Mouse (Mus musculus): ENCODE results near the gene Plk3. TPM values are rescaled to one million over a fixed set of nuclear protein-coding genes. Genes with fewer than 3 reads are reported as not detected.

Plk3 gene
- polyA plus RNA-seq, 1 experiment from 2014 or later, result 3.6 TPM

- no peak overlapping the region for H3K4me3 ChIP-seq (replicated peaks)
- ATAC-seq, result no peak
- H3K27me3 ChIP-seq (replicated peaks), result no peaks in the 10 kb centered on the region
- 52% methylated on average over 14 of the region's 14 CpGs for WGBS
- H3K27ac ChIP-seq, result peak overlapping the region; percentile 89
- peak overlapping the region; percentile 44 for H3K4me2 ChIP-seq (replicated peaks)
- H3K9me3 ChIP-seq, result no peaks in the 10 kb centered on the region
- H3K9ac ChIP-seq, result peak overlapping the region; percentile 46
- H3K36me3 ChIP-seq, result peaks cover 6% of the 10 kb centered on the region; the same call in 1 of the 2 replicates
- peaks cover 32% of the 10 kb centered on the region for H3K4me1 ChIP-seq (replicated peaks)
These were observed 9.0 kb downstream of the Plk3 start for GRCm38 (mm10) chr4:117124518-117125347.

- Histone ChIP-seq H3K4me2 (replicated peaks) (0 out of 2 replicates have a peak overlapping the region, but pooled peaks have one; percentile 44), H3K27ac (peak overlapping the region; percentile 89; the same call in 1 of the 2 replicates), H3K36me3 (peaks cover 5% of the 10 kb centered on the region; the same call in 1 of the 2 replicates), H3K9me3 (no peaks in the 10 kb centered on the region), H3K4me1 (replicated peaks) (peaks cover 32% of the 10 kb centered on the region), H3K4me3 (replicated peaks) (no peak overlapping the region), H3K9ac (no peak overlapping the region), H3K27me3 (replicated peaks) (no peaks in the 10 kb centered on the region)
- WGBS, result 85% methylated on average over 3 of the region's 3 CpGs
- ATAC-seq, result no peak
These were observed 9.6 kb downstream of the Plk3 start for GRCm38 (mm10) chr4:117124218-117124517.

- H3K27me3 ChIP-seq (replicated peaks), result no peaks in the 10 kb centered on the region
- peaks cover under 1% of the 10 kb centered on the region; the same call in 1 of the 2 replicates for H3K36me3 ChIP-seq
- H3K9me3 ChIP-seq, result no peaks in the 10 kb centered on the region
- no peak overlapping the region for H3K9ac ChIP-seq
- H3K27ac ChIP-seq, result no peak overlapping the region
- H3K4me2 ChIP-seq (replicated peaks), result no peak overlapping the region
- H3K4me1 ChIP-seq (replicated peaks), result peaks cover 32% of the 10 kb centered on the region
- no peak overlapping the region for H3K4me3 ChIP-seq (replicated peaks)
- WGBS, result 63% methylated on average over 8 of the region's 9 CpGs
- ATAC-seq, result no peak
These were observed 10.1 kb downstream of the Plk3 start for GRCm38 (mm10) chr4:117123546-117124217.

DNA sequence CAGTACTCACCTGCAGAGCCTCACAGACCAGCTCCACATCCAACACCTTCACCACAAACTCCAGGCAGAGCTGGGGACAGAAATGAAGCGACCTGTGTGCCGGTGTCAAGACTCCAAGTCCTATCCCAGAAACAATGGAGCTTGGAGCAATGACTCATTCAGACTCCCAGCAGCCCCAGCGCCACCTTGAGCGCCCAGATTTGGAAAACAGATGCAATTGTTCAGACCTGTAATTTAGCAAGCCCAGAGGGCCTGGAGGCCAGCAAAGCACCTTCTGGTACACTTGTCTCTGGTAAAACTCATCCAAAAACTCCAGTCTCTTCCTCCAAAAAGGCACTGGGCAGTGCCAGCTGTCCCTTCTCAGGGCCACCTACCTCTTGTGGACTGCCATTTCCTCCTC, 11.6 kb downstream of the Plk3 start:
- H3K36me3 ChIP-seq, result no peaks in the 10 kb centered on the region
- 84% methylated on average over 4 of the region's 4 CpGs for WGBS

GRCm38 (mm10) chr4:117120445-117121414, 13.0 kb downstream of the Plk3 start:
- ATAC-seq, result peak; percentile 96
- WGBS, result under 1% methylated on average over 69 of the region's 69 CpGs

More for the DNA sequence above, 11.6 kb downstream of the Plk3 start:
- H3K27ac ChIP-seq, result no peak overlapping the region
- no peak overlapping the region for H3K4me3 ChIP-seq (replicated peaks)
- H3K4me2 ChIP-seq (replicated peaks), result no peak overlapping the region
- H3K9ac ChIP-seq, result no peak overlapping the region
- no peaks in the 10 kb centered on the region for H3K9me3 ChIP-seq
- ATAC-seq, result no peak
- peaks cover 32% of the 10 kb centered on the region for H3K4me1 ChIP-seq (replicated peaks)
- no peaks in the 10 kb centered on the region for H3K27me3 ChIP-seq (replicated peaks)

DNA sequence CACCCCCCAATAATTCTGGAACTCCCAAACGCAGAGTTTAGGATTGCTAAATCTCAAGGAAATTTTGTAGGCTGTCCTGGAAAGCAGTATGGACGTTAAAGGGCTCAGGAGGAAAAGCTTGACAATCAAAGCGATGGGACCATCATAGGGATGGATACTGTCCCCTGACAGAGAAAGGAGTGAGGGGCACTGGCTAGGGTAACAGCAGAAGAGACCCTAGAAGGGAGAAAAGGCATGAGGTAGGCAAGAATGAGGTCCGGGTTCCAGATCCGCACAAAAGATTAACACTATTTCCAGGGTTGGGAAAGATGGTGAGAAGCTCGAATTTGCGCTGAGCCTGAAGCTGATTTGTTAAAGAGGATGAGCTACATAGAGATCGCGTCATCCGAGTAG, 13.7 kb downstream of the Plk3 start:
- 4% methylated on average over 10 of the region's 10 CpGs for WGBS
- no peaks in the 10 kb centered on the region for H3K36me3 ChIP-seq
- H3K9me3 ChIP-seq, result no peaks in the 10 kb centered on the region
- H3K27me3 ChIP-seq (replicated peaks), result no peaks in the 10 kb centered on the region
- H3K4me1 ChIP-seq (replicated peaks), result peaks cover 16% of the 10 kb centered on the region
- H3K27ac ChIP-seq, result peak overlapping the region; percentile 86
- H3K4me3 ChIP-seq (replicated peaks), result peak overlapping the region; percentile 69
- ATAC-seq, result peak; percentile 29; the same call in 1 of the 2 replicates
- peak overlapping the region; percentile 100 for H3K4me2 ChIP-seq (replicated peaks)
- peak overlapping the region; percentile 54 for H3K9ac ChIP-seq

More at GRCm38 (mm10) chr4:117120445-117121414, 13.0 kb downstream of the Plk3 start:
- Histone ChIP-seq H3K4me2 (replicated peaks) (peak overlapping the region; percentile 100), H3K27me3 (replicated peaks) (no peaks in the 10 kb centered on the region), H3K27ac (peak overlapping the region; percentile 86), H3K36me3 (no peaks in the 10 kb centered on the region), H3K9ac (peak overlapping the region; percentile 75), H3K4me1 (replicated peaks) (peaks cover 23% of the 10 kb centered on the region), H3K9me3 (no peaks in the 10 kb centered on the region), H3K4me3 (replicated peaks) (peak overlapping the region; percentile 69)

GRCm38 (mm10) chr4:117119636-117120035, 14.1 kb downstream of the Plk3 start:
- Histone ChIP-seq H3K9ac (peak overlapping the region; percentile 54), H3K4me2 (replicated peaks) (peak overlapping the region; percentile 100), H3K36me3 (no peaks in the 10 kb centered on the region), H3K4me1 (replicated peaks) (peaks cover 12% of the 10 kb centered on the region), H3K27me3 (replicated peaks) (no peaks in the 10 kb centered on the region), H3K27ac (peak overlapping the region; percentile 86), H3K9me3 (no peaks in the 10 kb centered on the region), H3K4me3 (replicated peaks) (peak overlapping the region; percentile 69)
- 78% methylated on average over 5 of the region's 5 CpGs for WGBS
- no peak for ATAC-seq

GRCm38 (mm10) chr4:117117931-117118330, 15.8 kb downstream of the Plk3 start:
- Histone ChIP-seq H3K9me3 (no peaks in the 10 kb centered on the region), H3K27me3 (replicated peaks) (no peaks in the 10 kb centered on the region), H3K4me1 (replicated peaks) (peaks cover 8% of the 10 kb centered on the region; the same call in 1 of the 2 replicates), H3K27ac (no peak overlapping the region), H3K4me2 (replicated peaks) (no peak overlapping the region), H3K36me3 (no peaks in the 10 kb centered on the region), H3K9ac (no peak overlapping the region), H3K4me3 (replicated peaks) (no peak overlapping the region)
- ATAC-seq, result no peak
- WGBS, result 92% methylated on average over 7 of the region's 7 CpGs

- ATAC-seq, result no peak
- WGBS, result 84% methylated on average over 5 of the region's 5 CpGs
- Histone ChIP-seq H3K27me3 (replicated peaks) (no peaks in the 10 kb centered on the region), H3K36me3 (no peaks in the 10 kb centered on the region), H3K4me3 (replicated peaks) (no peak overlapping the region), H3K9ac (no peak overlapping the region), H3K9me3 (no peaks in the 10 kb centered on the region), H3K4me2 (replicated peaks) (no peak overlapping the region), H3K4me1 (replicated peaks) (no peaks in the 10 kb centered on the region), H3K27ac (no peak overlapping the region)
These were observed 18.2 kb downstream of the Plk3 start for GRCm38 (mm10) chr4:117115592-117115991.

DNA sequence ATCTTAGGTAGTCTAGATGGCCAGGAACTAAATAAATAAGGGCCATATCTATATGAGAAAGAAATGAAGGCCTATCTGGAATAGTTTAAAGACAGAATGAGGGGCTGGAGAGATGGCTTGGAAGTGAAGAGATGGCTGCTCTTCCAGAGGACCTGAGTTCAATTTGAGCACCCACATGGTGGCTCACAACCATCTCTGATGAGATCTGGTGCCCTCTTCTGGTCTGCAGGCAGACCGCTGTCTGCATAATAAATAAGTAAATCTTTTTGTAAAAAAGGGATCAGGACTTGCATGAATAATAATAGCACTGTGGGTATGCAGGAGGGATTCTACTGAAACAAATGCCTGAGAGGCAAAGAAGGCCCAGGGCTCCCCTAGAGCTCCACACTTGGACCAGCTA, 20.5 kb downstream of the Plk3 start:
- Histone ChIP-seq H3K9me3 (no peaks in the 10 kb centered on the region), H3K27me3 (replicated peaks) (no peaks in the 10 kb centered on the region), H3K27ac (no peak overlapping the region), H3K36me3 (no peaks in the 10 kb centered on the region), H3K4me3 (replicated peaks) (no peak overlapping the region), H3K4me1 (replicated peaks) (no peaks in the 10 kb centered on the region), H3K4me2 (replicated peaks) (no peak overlapping the region), H3K9ac (no peak overlapping the region)
- WGBS, result 94% methylated on average over 1 of the region's 1 CpGs
- ATAC-seq, result no peak

- 92% methylated on average over 11 of the region's 11 CpGs for WGBS
- ATAC-seq, result no peak
- Histone ChIP-seq H3K36me3 (no peaks in the 10 kb centered on the region), H3K9me3 (no peaks in the 10 kb centered on the region), H3K27ac (no peak overlapping the region), H3K4me2 (replicated peaks) (no peak overlapping the region), H3K4me1 (replicated peaks) (no peaks in the 10 kb centered on the region), H3K9ac (no peak overlapping the region), H3K27me3 (replicated peaks) (no peaks in the 10 kb centered on the region), H3K4me3 (replicated peaks) (no peak overlapping the region)
These were observed 22.8 kb downstream of the Plk3 start for GRCm38 (mm10) chr4:117110985-117111384.

DNA sequence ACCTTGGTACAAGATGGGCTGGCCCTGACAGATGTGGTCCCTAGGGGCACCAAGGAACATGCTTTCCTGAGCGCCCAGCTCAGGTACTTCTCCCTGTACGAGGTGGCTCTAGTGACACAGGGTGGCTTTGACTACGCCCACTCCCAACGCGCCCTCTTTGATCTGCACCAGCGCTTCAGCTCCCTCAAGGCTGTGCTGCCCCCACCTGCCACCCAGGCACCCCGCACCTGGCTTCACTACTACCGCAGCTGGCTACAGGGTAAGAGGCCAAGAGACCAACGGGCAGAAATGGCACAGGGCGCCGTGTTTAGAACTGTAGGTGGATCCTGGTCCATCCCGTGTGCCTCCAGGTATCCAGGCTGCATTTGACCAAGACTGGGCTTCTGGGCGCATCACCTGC, 23.5 kb downstream of the Plk3 start:
- Histone ChIP-seq H3K4me1 (replicated peaks) (no peaks in the 10 kb centered on the region), H3K36me3 (no peaks in the 10 kb centered on the region), H3K27ac (no peak overlapping the region), H3K27me3 (replicated peaks) (no peaks in the 10 kb centered on the region), H3K4me2 (replicated peaks) (no peak overlapping the region), H3K9ac (no peak overlapping the region), H3K9me3 (no peaks in the 10 kb centered on the region), H3K4me3 (replicated peaks) (no peak overlapping the region)
- WGBS, result 93% methylated on average over 13 of the region's 13 CpGs
- no peak for ATAC-seq
